Mouse (Mus musculus) E14TG2a.4 (cell line): ENCODE measurements around the gene Dapk1.

Experiments used
- CTCF ChIP-seq: conservative IDR thresholded peaks from 2 replicates; pipeline ENCODE4 v1.5.1; 2014; ENCODE audit warnings: low read length
- POU5F1 ChIP-seq: IDR thresholded peaks from 2 replicates; pipeline ENCODE4 v1.6.1; 2014; ENCODE audit warnings: low read length, borderline replicate concordance

- no peak for TF ChIP-seq CTCF
- no peak for TF ChIP-seq POU5F1
Measured at GRCm38 (mm10) chr13:60707541-60708468, 106.1 kb downstream of the Dapk1 start.
